Mouse (Mus musculus) hindbrain, postnatal 0 days (tissue): ENCODE measurements around the gene Med28. TPM values are rescaled to one million over a fixed set of nuclear protein-coding genes. Genes with fewer than 3 reads are reported as not detected.

Experiments
- ATAC-seq: fragments of 200-750 bp; cut with Nextera tagmentation; 2 replicates; pipeline ENCODE4 v1.8.0; 2017; ENCODE audit warnings: mild to moderate bottlenecking, moderate TSS enrichment, moderate library complexity
- DNase-seq: peaks from one replicate; pipeline ENCODE4 v3.0.0-alpha.2; 2015; ENCODE audit warnings: low spot score
- H3K27ac ChIP-seq: fragments of 300-500 bp; sonication (generic); 2 replicates; pipeline ENCODE4 v1.5.1; 2014; ENCODE audit warnings: mild to moderate bottlenecking
- H3K27me3 ChIP-seq: fragments of 300-500 bp; sonication (generic); 2 replicates; pipeline ENCODE4 v1.6.1; 2014; ENCODE audit warnings: low read length, mixed read lengths; ENCODE audit not compliant: insufficient read depth
- H3K36me3 ChIP-seq: fragments of 300-500 bp; sonication (generic); 2 replicates; pipeline ENCODE4 v1.6.1; 2014; ENCODE audit warnings: low read length, mixed read lengths; ENCODE audit not compliant: insufficient read depth
- H3K4me1 ChIP-seq: fragments of 300-500 bp; sonication (generic); 2 replicates; pipeline ENCODE4 v1.6.1; 2014; ENCODE audit warnings: antibody characterized with exemption, low read length, mixed read lengths; ENCODE audit not compliant: insufficient read depth
- H3K4me2 ChIP-seq: fragments of 300-500 bp; sonication (generic); 2 replicates; pipeline ENCODE4 v1.6.1; 2014; ENCODE audit warnings: low read depth, mild to moderate bottlenecking, low read length, moderate library complexity, mixed read lengths
- H3K4me3 ChIP-seq: fragments of 300-500 bp; sonication (generic); 2 replicates; pipeline ENCODE4 v1.5.1; 2014; ENCODE audit warnings: low read length
- H3K9ac ChIP-seq: fragments of 300-500 bp; sonication (generic); replicated peaks from 2 replicates; pipeline ENCODE4 v1.6.1; 2014; ENCODE audit warnings: mild to moderate bottlenecking, low read length, moderate library complexity, mixed read lengths
- H3K9me3 ChIP-seq: fragments of 300-500 bp; sonication (generic); 2 replicates; pipeline ENCODE4 v1.6.1; 2016; ENCODE audit warnings: low read length, mixed read lengths
- CTCF ChIP-seq: IDR thresholded peaks from 2 replicates; pipeline ENCODE4 v1.5.1; 2016; ENCODE audit warnings: antibody characterized with exemption, control low read depth, low read depth
- WGBS: fragments of 180-500 bp; shearing (Covaris S2); extraction: QIAGEN DNeasy Blood & Tissue Kit; methylation state at CpG from one replicate; pipeline ENCODE4 v1.1.7; 2014; 5-methylcytosine and 5-hydroxymethylcytosine counted together
- polyA plus RNA-seq: library from polyadenylated mRNA; unstranded; fragments of >200 nt; fragmentation: Nextera tagmentation; extraction: Ambion mirVana; gene quantifications from 2 replicates; pipeline ENCODE4 v1.2.1, GENCODE M21; 2015
- total RNA-seq: library from RNA; depleted of rRNA; stranded (reverse); fragments of >200 nt; gene quantifications from 2 replicates; pipeline ENCODE4 v1.2.3, GENCODE M21; 2014

Med28 gene
- total and polyA plus RNA-seq, 2 experiments from 2014 or later = 71.0 to 222 TPM

GRCm38 (mm10) chr5:45494093-45494755, 25.8 kb upstream of the Med28 start:
- Histone ChIP-seq H3K4me2 (peak overlapping the region; percentile 72), H3K9me3 (no peaks in the 10 kb centered on the region), H3K27ac (no peak overlapping the region), H3K27me3 (no peaks in the 10 kb centered on the region), H3K4me1 (0 out of 2 replicates have a peak, but pooled peaks cover 9% of the 10 kb centered on the region), H3K4me3 (peak overlapping the region; percentile 71), H3K36me3 (0 out of 2 replicates have a peak, but pooled peaks cover 8% of the 10 kb centered on the region), H3K9ac (peak overlapping the region; percentile 58)
- no peak for TF ChIP-seq CTCF
- ATAC-seq = no peak
- WGBS = 72% methylated on average over 9 of the region's 9 CpGs
- DNase-seq = no peak

GRCm38 (mm10) chr5:45495429-45495975, 24.5 kb upstream of the Med28 start:
- Histone ChIP-seq H3K27ac (no peak overlapping the region), H3K27me3 (no peaks in the 10 kb centered on the region), H3K4me2 (no peak overlapping the region), H3K9ac (no peak overlapping the region), H3K4me3 (no peak overlapping the region), H3K36me3 (peaks cover 12% of the 10 kb centered on the region; the same call in 1 of the 2 replicates), H3K9me3 (no peaks in the 10 kb centered on the region), H3K4me1 (0 out of 2 replicates have a peak, but pooled peaks cover 9% of the 10 kb centered on the region)
- no peak for TF ChIP-seq CTCF
- 83% methylated on average over 3 of the region's 3 CpGs for WGBS
- DNase-seq (no peak), ATAC-seq (no peak)

- Histone ChIP-seq H3K9me3 (no peaks in the 10 kb centered on the region), H3K36me3 (peaks cover 15% of the 10 kb centered on the region; the same call in 1 of the 2 replicates), H3K27ac (no peak overlapping the region), H3K27me3 (no peaks in the 10 kb centered on the region), H3K4me3 (no peak overlapping the region), H3K4me2 (no peak overlapping the region), H3K9ac (no peak overlapping the region), H3K4me1 (0 out of 2 replicates have a peak, but pooled peaks cover 9% of the 10 kb centered on the region)
- DNase-seq (no peak), ATAC-seq (no peak)
- TF ChIP-seq CTCF = no peak
These were observed 24.0 kb upstream of the Med28 start for GRCm38 (mm10) chr5:45496042-45496441.

DNA sequence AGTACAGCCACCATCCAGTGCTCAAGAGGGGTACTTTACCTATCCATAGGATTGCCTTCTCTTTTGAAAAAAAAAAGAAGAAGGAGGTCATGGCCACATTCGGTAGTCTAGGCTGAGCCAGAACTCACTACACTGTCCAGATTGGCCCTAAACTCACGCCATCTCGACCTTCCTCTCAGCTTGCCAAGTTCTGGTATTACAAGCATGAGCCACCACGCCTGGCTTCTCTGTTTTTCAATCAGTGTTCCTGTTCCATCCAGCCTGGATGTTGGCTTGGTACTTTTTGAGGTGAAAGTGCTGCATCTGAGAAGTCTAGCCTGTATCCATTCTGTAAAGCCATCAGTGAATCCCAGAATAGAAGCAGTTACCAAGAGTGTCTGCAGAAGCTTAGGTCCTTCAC, 23.6 kb upstream of the Med28 start:
- H3K9ac ChIP-seq = no peak overlapping the region
- no peak for TF ChIP-seq CTCF
- H3K4me2 ChIP-seq = no peak overlapping the region
- H3K9me3 ChIP-seq = no peaks in the 10 kb centered on the region
- H3K36me3 ChIP-seq = peaks cover 16% of the 10 kb centered on the region
- no peak for DNase-seq
- 0 out of 2 replicates have a peak, but pooled peaks cover 9% of the 10 kb centered on the region for H3K4me1 ChIP-seq
- WGBS = 88% methylated on average over 4 of the region's 4 CpGs
- H3K27me3 ChIP-seq = no peaks in the 10 kb centered on the region
- no peak overlapping the region for H3K27ac ChIP-seq
- no peak for ATAC-seq
- H3K4me3 ChIP-seq = no peak overlapping the region

DNA sequence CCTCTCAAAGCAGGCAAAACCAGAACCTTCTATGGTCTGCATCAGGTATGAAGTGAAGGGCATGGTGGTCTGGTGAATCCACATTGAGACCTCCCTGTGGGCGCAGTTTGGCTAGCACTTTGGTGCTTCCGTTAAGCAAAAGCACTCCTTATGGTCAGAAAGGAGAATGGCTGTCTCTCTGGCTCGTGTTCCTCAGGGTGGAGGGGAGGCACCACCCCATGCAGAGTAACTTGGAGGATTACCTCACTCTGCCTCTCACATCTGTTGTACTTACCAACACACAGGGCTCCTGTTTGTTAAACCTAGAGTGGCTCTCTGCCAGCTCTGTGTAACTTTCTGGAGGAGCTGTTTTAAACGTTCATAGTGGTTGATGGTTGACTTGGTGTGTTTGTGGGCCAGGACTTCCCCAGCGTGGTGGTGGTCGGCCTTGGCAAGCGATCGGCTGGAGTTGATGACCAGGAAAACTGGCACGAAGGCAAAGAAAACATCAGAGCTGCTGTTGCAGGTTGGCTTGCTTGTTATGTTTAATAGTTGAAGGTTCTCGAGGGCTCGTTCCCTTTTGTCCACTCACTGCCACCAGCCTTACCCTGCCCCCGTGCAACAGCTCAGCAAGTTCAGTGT, 23.0 kb upstream of the Med28 start:
- H3K4me2 ChIP-seq = no peak overlapping the region
- H3K4me1 ChIP-seq = 0 out of 2 replicates have a peak, but pooled peaks cover 9% of the 10 kb centered on the region
- H3K27ac ChIP-seq = no peak overlapping the region
- H3K27me3 ChIP-seq = no peaks in the 10 kb centered on the region
- ATAC-seq = no peak
- H3K36me3 ChIP-seq = peaks cover 22% of the 10 kb centered on the region
- H3K9ac ChIP-seq = no peak overlapping the region
- DNase-seq = no peak
- no peak overlapping the region for H3K4me3 ChIP-seq
- no peaks in the 10 kb centered on the region for H3K9me3 ChIP-seq
- WGBS = 71% methylated on average over 12 of the region's 12 CpGs
- no peak for TF ChIP-seq CTCF

- Histone ChIP-seq H3K27ac (no peak overlapping the region), H3K4me2 (no peak overlapping the region), H3K4me1 (0 out of 2 replicates have a peak, but pooled peaks cover 9% of the 10 kb centered on the region), H3K36me3 (peaks cover 24% of the 10 kb centered on the region), H3K27me3 (no peaks in the 10 kb centered on the region), H3K9me3 (no peaks in the 10 kb centered on the region), H3K4me3 (no peak overlapping the region), H3K9ac (no peak overlapping the region)
- no peak for ATAC-seq
- TF ChIP-seq CTCF = no peak
- WGBS = 87% methylated on average over 5 of the region's 5 CpGs
- DNase-seq = no peak
These were observed 22.5 kb upstream of the Med28 start for GRCm38 (mm10) chr5:45497564-45497963.
